Mouse (Mus musculus) frontal cortex, postnatal 25 days (tissue): Measurements from ENCODE around the gene Fbxo46.
"Not testable (repeated sequence)": the region's sequence is repeated elsewhere in the genome, so short reads cannot be mapped to it uniquely, and the experiment has no call there.

Source experiments
- DNase-seq, 2 experiments: peaks; one replicate each; pipeline ENCODE4 v3.0.0; 2022; ENCODE audit warnings: low spot score in 2 of 2

Gene Fbxo46

GRCm38 (mm10) chr7:19119631-19120429 lies at the start of gene Fbxo46:
Gene Fbxo46 (plus strand): TSS chr7:19119859.
- DNase-seq, result peak; percentile 74 to 87

- DNase-seq, result not testable (repeated sequence)
Observed at GRCm38 (mm10) chr7:19071024-19071423, 48.6 kb upstream of the Fbxo46 start.

- no peak for DNase-seq
Observed at GRCm38 (mm10) chr7:19073504-19073903, 46.2 kb upstream of the Fbxo46 start.

GRCm38 (mm10) chr7:19074494-19074893 lies 45.2 kb upstream of the Fbxo46 start:
- no peak for DNase-seq

GRCm38 (mm10) chr7:19075231-19075630 lies 44.4 kb upstream of the Fbxo46 start:
- DNase-seq, result no peak

- peak; percentile 81 to 94 for DNase-seq
Observed at GRCm38 (mm10) chr7:19075723-19076585, 43.7 kb upstream of the Fbxo46 start, which contains the start of gene Dmwd. Gene Dmwd (plus strand): TSS chr7:19076227.

- no peak for DNase-seq
Observed at GRCm38 (mm10) chr7:19076586-19076991, 43.1 kb upstream of the Fbxo46 start.

- DNase-seq, result no peak
Observed at GRCm38 (mm10) chr7:19077761-19078160, 41.9 kb upstream of the Fbxo46 start.

GRCm38 (mm10) chr7:19078732-19079131 lies 40.9 kb upstream of the Fbxo46 start:
- no peak for DNase-seq

- DNase-seq, result no peak
Observed at GRCm38 (mm10) chr7:19080451-19080950, 39.2 kb upstream of the Fbxo46 start.

GRCm38 (mm10) chr7:19082171-19082570 lies 37.5 kb upstream of the Fbxo46 start:
- DNase-seq, result no peak

- DNase-seq, result no peak
Observed at GRCm38 (mm10) chr7:19083096-19083495, 36.6 kb upstream of the Fbxo46 start.

- DNase-seq, result no peak
Observed at GRCm38 (mm10) chr7:19083701-19084100, 36.0 kb upstream of the Fbxo46 start, which contains the start of gene Dmpk. Gene Dmpk (plus strand): TSS chr7:19083849.

- DNase-seq, result no peak
Observed at GRCm38 (mm10) chr7:19084277-19084771, 35.3 kb upstream of the Fbxo46 start.

- no peak for DNase-seq
Observed at GRCm38 (mm10) chr7:19084921-19085473, 34.7 kb upstream of the Fbxo46 start.

GRCm38 (mm10) chr7:19085495-19085894 lies 34.2 kb upstream of the Fbxo46 start:
- DNase-seq, result no peak

- DNase-seq, result no peak
Observed at GRCm38 (mm10) chr7:19086042-19086441, 33.6 kb upstream of the Fbxo46 start.

GRCm38 (mm10) chr7:19086760-19087159 lies 32.9 kb upstream of the Fbxo46 start:
- no peak for DNase-seq

- DNase-seq, result peak in 1 of 2 experiments; percentile 56
Observed at GRCm38 (mm10) chr7:19088813-19089212, 30.8 kb upstream of the Fbxo46 start.

GRCm38 (mm10) chr7:19091913-19092312 lies 27.7 kb upstream of the Fbxo46 start:
- DNase-seq, result no peak

- no peak for DNase-seq
Observed at GRCm38 (mm10) chr7:19092381-19093173, 27.1 kb upstream of the Fbxo46 start.
